Mouse (Mus musculus) monocyte, adult 5-6 weeks (primary cell): ENCODE data around the gene Stum. TPM values are rescaled to one million over a fixed set of nuclear protein-coding genes. Genes with fewer than 3 reads are reported as not detected.

Experiments
- ATAC-seq: fragments of 153-309, 156-312 bp; replicated peaks from 2 replicates; pipeline ENCODE4 v1.8.0; 2017; ENCODE audit warnings: mild to moderate bottlenecking; ENCODE audit not compliant: low TSS enrichment, insufficient number of reproducible peaks, severe bottlenecking, poor library complexity, low FRiP score
- total RNA-seq: library from RNA; stranded (forward); fragments of 200-1000, 200-491, 200-594 nt; gene quantifications from 3 replicates; pipeline ENCODE4 v1.2.3, GENCODE M21; 2017

The Stum gene
- total RNA-seq, 1 experiment from 2014 or later = not detected

DNA sequence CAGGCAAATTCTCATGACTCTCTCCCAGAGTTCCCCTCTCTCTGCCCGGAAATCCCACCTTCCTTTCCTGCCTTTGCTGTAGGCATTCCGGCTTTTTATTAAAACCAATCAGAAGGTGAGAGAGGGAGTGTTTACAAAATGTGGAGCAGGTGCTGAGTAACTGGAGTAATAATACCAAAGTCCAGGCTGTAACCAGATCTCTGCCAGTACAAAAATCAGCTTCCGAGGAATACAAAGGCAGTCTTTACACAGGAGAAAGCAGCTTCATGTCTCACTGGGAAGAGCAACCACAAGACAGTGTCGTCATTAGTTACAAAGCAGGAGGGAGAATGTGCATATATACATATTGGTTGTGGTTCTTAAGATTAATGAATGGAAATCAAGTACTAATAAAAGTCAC, 19.3 kb upstream of the Stum start:
- ATAC-seq = no peak

DNA sequence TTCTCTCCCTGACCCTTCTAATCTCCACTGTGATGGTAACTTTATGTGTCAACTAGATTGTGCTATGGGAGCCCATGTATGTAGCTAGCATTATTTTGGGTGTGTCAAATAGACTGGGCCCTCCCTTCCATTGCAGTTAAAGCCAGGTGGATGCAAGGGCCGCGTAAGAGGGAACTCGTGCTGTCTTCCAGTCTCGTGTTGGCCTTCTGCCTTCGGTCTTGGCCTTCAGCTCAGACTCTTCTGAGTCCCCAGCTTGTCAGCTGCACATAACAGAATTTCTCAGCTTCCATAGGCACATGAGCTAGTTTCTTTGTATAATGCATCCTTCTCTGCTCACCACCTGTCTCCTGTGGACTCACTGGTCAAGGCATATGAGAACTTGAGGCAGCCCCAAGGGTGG, 17.3 kb upstream of the Stum start:
- no peak for ATAC-seq

DNA sequence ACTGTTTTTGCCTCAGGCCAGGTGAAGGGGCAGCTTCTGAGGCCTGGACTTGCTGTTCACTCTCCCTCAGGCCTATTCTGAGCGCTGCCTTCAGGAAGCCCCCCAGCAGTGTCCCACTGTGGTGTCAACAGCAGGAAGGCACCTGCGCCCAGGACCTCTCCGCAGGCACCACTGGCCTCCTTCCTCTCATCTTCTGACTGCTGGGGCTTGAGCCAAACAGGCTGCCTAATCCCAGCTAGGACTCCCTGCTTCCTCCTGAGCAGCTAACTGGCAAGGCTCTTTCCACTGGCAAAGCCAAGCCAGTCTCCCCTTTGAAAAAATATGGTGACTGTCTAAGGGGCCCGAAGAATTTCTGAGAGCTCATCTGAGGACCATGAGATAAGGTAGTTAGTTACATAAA, 16.9 kb upstream of the Stum start:
- ATAC-seq = no peak

DNA sequence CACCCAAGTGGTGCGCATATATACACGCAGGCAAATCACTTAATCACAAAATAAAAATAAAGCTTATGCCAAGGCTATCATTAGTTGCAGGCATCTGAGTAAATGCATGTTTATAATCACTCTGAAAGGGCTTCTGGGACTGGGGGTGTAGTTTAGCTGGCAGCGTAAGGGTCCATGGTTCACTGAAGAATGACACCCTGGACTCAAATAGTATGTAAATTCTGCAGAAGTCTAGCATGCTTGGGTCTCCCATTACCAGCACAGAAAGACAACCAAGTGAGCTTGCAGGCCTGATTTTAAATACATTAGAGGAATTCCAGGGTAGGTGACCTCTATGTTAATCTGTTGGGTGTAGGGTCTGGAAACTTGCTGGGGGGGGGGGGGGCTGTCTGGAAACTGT, 16.5 kb upstream of the Stum start:
- ATAC-seq = no peak

DNA sequence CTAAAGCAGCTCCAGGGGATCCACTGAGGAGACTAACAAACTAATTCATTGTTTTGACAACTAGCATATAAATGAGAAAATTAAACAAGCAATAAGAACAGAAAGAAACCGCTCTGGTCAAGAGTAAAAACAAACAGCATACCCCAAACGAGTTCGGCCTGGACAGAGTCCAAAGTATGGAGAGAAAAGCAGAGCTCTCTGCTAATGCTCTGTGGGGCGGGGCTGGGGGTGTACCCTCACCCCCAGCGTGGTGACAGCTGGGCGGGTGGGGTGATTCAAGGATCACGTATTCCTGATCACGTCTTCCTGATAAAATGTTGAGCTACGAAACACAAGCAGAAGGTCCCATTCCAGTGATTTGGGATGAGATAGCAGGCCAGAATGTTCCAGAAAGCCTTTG, 9.5 kb upstream of the Stum start:
- ATAC-seq = no peak

DNA sequence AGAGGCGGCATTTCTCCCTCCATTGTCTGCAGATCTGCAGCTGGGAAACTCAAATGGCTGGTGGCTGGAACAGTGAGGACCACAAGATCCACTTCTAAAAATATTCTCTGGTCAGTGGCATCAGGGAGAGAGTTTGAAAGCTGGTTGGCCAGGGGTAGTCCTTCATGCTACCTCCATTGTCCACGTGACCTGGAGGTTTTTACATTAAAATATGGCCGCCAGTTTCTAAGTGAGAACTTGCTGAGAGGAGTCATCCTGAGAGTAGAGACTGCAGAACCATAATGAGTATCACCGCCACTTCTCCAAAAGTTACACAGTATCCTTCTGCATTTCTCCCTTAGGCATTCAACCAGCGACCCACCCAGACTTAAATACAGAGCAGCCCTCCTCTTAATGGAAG, 2.0 kb upstream of the Stum start:
- ATAC-seq = no peak

DNA sequence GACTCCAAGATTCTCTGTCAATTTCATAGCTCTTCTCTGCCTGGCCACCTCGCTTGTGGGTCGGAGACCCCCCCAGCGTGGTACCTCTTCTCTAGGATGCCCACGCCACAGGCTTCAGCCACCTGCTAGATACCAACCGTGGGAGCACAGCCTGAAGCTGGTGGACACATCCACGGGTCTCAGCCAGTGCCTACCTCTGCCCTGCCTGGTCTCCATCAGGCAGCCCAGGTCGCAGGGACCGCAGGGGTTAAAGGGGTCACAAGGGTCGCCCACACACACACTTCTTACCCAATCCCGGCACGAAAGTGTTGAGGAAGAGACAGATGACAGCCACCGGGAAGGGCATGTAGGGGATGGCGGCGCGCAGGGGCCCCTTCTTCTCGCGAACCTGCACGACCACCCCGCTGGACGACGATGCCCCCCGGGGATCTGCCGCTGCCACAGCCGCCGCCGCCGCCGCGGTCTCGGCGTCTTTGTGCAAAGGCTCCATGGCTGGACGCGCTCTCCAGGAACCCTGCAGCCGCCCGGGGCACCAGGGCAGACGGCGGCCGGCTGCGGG, 385 bp downstream of the Stum start:
- ATAC-seq = no peak

DNA sequence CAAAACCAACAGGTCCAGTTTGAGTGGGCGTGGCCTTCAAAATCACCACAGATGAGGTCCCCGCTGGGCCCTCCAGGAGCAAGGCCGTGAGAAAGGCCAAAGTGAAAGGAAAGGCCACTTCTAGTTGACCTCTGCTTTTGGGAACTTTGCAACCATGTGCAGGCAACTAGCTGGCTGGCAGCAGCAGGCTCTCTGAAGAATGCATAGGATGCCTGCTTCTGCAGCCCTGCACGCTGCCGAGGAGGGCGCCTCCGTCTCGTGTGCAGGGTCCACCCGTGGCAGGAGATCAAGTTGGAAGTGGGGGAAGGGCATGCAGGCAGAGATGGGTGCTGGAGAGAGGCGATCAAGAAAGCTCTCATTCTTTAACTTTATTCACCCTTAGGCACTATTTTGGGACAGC, 1.3 kb downstream of the Stum start:
- no peak for ATAC-seq

DNA sequence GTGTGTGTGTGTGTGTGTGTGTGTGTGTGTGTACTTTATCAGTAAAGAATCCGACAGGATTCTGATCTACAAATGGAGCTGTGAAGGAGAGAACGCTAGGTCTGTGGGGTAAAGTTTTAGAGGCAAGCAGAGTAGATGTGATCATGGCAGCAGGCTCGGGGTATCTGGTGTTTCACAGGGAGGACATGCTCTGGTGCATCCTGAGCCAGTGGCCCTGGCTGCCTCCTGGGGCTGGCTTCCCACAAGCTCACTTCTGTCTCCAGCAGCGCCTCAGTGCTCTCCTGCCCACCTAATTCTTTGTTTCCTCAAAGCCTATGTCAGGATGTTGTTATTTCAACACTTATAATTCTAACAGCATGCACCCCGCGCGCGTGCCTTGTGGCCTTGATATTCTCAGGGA, 2.0 kb downstream of the Stum start:
- no peak for ATAC-seq

DNA sequence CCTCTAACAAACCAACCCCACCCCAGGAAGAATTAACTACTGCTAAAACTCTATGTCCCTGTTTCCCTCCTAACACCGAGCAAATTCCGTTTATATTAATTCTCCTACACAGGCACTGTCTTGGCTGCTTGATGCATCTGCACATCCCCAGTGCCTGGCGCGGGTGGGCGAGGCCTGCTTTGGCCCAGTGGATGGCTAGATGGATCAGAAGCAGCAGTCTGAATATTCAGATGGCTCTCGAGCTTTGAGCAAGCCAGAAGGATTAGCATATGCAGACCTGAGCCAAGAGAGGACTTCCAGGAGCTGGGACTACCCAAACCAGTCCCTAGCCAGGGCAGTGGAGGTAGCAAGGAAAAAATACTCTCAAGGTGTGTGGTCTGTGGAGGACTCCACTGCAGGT, 3.0 kb downstream of the Stum start:
- no peak for ATAC-seq

DNA sequence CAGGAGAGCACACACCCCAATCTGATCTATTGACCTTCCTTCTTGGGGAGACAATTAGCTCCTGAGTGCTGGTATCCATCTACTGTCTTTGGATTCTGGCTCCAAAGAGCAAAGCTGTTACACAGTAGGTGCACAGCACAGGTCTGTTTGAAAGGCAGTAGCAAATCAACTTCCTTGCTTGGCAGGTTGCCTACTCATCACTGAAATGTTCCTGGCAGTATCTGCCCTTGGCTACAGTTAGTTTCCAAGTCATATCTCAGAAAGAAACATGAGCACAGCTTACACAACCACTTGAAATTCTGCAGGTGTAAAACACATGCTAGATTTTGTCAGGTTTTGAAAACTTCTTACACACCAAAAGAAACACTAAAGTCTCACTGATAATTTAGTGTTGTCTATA, 9.7 kb downstream of the Stum start:
- ATAC-seq = no peak

DNA sequence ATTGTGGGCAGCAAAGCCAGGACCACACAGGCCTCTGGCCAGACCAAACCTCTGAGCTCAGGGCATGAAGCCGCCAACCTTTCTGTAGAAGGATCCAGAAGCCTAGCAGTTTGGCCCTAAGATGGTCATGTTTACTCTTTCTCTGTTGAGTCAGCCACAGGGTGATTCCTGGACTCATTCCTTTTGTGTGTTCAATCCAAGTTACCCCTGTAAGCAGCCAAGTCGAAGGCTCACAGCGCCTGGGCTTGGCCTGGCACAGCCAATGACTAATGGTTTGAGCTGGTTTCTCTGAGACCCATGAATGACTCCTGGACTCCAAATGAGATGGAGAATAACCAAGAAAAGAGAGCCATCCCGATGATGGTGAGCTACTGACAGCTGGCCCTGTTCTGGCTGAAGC, 15.3 kb downstream of the Stum start:
- no peak for ATAC-seq

DNA sequence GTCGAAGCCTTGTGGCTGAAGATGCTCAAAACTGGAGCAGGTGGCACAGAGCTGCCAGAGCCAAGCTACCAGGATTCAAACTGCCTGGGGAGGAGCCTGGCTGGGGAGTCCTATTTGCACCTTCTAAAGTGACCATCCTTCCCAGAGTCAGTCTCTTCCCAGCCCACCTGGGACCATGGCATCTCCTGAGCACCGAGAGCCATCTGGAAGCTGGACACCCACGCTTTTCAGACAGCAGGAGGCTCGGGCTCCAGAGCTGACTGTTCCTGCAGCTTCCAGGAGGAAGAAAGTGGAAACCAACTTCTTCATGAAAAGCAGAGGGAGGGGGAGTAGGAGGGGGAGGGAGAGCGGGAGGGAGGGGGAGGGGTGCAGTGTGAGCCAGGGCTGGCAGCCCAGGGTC, 17.7 kb downstream of the Stum start:
- ATAC-seq = no peak

DNA sequence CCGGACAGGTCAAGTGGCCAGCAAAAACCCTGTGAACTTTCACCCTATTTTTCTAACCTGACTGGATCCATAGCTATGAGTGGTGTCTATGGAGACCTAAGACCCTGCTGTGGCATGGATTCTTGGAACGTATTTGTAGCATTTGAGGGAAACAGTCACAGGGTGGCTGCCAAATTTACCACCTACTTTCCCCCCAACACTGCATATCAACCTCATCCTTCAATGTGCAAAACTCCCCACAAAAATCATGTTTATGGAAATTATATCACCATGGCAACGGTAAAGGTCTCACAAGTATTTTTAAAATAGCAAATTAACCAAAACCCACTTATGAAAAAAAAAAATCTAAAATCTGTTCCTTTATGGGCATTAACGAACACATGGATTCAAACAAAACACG, 18.9 kb downstream of the Stum start:
- no peak for ATAC-seq

DNA sequence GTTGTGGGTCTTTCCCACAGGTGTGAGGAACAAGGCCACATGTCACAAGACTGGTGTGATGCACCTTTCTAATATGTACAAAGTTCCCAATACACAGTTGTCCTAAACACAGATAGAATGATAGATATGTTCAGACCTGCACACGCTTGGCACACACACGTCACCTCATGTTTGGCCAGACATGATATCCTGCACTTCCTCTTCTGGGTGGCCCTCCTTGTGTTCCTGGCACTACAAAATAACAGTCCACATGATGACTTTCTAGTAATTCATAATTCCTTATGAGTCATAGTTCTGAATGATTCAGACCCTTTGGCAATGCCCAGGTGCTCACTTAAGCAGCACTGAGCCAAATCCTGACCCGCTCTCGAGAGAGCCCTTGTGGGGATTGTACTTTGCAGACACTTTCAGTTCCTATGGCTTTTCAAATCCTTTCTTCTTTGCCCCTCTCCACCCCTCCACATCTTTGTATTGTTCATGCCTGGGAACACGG, 20.3 kb downstream of the Stum start:
- ATAC-seq = no peak

DNA sequence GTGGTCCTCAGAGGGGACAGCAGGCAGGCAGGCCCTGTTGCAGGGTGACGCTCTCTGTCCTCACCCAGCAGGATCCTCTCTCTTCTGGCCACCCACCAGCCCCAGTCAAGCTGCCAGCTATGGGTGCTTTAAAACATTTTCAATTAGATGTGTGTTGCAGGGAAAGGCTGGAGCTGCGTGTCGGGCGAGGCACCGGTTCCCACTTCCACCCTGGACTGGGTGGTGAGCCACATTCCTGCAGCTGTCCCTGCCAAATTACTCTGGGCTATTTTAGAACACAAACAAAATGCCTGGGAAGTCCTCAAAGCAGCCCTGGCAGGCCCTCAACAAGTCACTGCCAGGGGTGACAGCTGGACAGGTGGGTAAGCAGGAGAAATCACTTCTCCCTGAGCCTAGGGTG, 20.9 kb downstream of the Stum start:
- ATAC-seq = no peak

DNA sequence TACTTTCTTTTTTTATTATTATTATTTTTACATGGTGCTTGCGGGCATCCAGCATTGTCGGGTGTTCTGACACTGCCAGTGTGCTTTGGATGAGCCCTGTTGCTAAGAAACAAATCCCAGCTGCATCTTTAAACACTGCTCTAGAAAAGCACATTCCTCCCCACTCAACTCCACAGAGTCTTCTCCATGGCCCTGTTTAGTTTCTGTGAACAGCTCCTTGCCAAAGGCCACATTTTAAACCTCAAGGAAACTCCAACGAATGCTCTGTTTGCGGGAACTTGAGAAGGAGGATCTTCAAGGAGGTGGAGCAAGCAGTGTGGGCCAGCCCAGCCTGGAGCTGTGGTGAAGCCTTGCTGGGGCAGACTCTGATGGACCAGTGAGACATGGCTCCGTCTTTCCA, 22.6 kb downstream of the Stum start:
- no peak for ATAC-seq

DNA sequence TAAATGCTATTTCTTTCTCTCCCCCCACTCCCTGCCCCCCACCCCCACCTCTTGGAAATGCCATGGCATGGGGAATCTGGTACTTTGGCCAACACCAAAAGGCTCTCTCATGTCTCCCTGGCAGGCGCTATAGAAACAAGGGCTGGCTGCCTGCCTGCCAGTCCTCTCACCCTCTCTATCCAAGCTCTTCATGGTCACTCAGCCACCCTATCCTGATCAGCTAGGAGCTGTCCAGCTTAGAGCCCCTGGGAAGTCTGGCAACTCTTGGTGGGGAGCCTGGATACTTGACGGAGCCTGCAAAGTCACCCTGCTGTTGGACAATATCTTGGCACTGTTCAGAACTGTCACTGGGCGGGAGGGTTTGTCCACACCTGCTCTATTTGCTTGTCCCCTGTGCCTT, 24.6 kb downstream of the Stum start:
- ATAC-seq = no peak

DNA sequence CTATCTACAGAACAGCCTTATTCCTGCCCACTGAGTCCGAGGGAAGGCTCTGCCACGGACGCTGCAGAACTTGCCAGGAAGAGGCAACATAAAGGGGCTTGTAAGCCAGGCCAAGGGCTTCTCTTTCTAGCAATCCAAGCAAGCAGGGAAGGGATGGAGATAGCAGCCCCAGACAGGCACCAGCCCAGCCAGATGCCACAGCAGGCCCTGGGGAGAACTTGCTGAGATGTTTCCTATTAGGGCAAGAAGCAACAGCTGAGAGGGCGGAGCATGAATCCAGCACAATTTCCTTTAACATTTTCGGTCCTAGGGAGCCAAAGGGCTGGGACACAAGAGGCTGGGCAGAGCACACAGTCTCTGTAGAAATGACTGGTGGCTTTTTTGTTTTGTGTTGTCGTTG, 25.0 kb downstream of the Stum start:
- ATAC-seq = no peak

DNA sequence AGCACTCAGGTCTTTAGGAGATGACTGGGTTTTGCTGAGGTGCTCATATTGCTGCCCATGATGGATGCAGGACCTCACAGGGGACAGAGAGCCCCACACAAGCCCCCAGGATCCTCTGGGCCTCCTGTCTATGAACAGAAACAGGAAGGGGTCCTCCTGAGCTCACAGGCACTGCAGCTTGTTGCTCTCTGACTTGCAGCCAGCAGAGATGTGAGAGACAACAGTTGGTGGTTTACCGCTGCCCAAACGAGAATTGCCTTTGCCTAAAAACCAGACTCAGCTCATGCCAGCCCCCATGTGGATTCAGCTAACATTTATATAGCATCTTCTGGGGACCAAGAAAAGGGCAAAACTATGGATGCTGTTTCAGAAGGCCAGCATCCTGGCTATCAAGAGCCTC, 33.7 kb downstream of the Stum start:
- ATAC-seq = no peak

DNA sequence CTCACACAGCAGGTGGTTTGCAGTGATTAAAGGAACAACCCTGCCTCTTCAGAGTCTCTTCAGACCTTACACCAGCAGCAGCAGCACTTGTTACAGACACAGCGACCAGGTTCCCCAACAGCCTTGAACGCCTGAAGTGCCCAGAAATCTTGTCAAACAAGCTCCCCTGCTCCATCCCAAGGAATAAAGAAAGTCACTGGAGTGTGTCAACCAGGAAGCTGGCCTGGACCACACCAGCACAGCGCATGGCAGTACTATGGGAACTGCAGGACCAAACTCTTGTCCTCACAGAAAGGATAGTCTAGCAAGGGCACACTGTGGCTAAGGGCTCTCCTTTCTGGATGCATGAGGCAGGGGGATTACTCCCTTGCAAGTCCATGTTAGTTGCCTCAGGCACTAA, 38.9 kb downstream of the Stum start:
- ATAC-seq = no peak
